Mouse (Mus musculus): ENCODE results near the gene Gpc5. TPM values are rescaled to one million over a fixed set of nuclear protein-coding genes. Genes with fewer than 3 reads are reported as not detected.

Gene Gpc5
- polyA plus RNA-seq, 1 experiment from 2014 or later, result 5.5 TPM

DNA sequence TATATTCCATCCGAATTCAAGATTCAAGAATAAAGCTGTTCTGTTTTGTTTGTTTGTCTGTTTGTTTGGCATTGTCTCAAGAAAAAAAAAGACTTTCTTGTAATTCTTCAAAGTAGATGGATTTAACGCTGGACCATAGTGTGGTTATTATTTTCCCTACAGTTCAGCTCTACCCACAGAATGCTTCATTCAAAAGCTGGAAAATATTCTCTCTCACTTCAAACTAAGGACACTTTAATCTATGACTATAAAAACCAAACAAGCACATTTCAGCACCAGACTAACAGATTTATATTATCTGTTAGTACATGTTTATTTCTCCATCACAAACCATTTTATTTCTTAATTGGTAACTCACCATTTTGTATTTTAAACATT, 489.2 kb downstream of the Gpc5 start:
- DNase-seq, result no peak
- Histone ChIP-seq H3K4me1 (ENCODE audit: control insufficient read depth, insufficient read depth, low read length) (no peaks in the 10 kb centered on the region), H3K36me3 (ENCODE audit: control insufficient read depth, insufficient read depth, low read length) (no peaks in the 10 kb centered on the region), H3K4me2 (ENCODE audit: low read length) (no peak overlapping the region), H3K27ac (replicated peaks; ENCODE audit: low read depth, low read length) (no peak overlapping the region), H3K27me3 (ENCODE audit: control insufficient read depth, insufficient read depth, low read length) (no peaks in the 10 kb centered on the region), H3K4me3 (replicated peaks; ENCODE audit: low read depth, low read length) (no peak overlapping the region), H3K9me3 (ENCODE audit: control insufficient read depth, low read length) (no peaks in the 10 kb centered on the region), H3K9ac (replicated peaks; ENCODE audit: low read length) (no peak overlapping the region)
- 95% methylated on average over 2 of the region's 2 CpGs for WGBS
- ATAC-seq (ENCODE audit: low FRiP score, low TSS enrichment), result no peak

- no peak overlapping the region for H3K4me2 ChIP-seq (ENCODE audit: low read length)
- ATAC-seq (ENCODE audit: low FRiP score, low TSS enrichment) (peak; percentile 55; the same call in 1 of the 2 replicates), DNase-seq (peak; percentile 78)
- no peak overlapping the region for H3K27ac ChIP-seq (replicated peaks; ENCODE audit: low read depth, low read length)
- no peaks in the 10 kb centered on the region for H3K4me1 ChIP-seq (ENCODE audit: control insufficient read depth, insufficient read depth, low read length)
- H3K27me3 ChIP-seq (ENCODE audit: control insufficient read depth, insufficient read depth, low read length), result no peaks in the 10 kb centered on the region
- no peak overlapping the region for H3K4me3 ChIP-seq (replicated peaks; ENCODE audit: low read depth, low read length)
- H3K9me3 ChIP-seq (ENCODE audit: control insufficient read depth, low read length), result no peaks in the 10 kb centered on the region
- H3K9ac ChIP-seq (replicated peaks; ENCODE audit: low read length), result no peak overlapping the region
- H3K36me3 ChIP-seq (ENCODE audit: control insufficient read depth, insufficient read depth, low read length), result no peaks in the 10 kb centered on the region
- 79% methylated on average over 8 of the region's 8 CpGs for WGBS
Observed at GRCm38 (mm10) chr14:115600259-115601029, 508.4 kb downstream of the Gpc5 start.

GRCm38 (mm10) chr14:115614154-115614553, 522.1 kb downstream of the Gpc5 start:
- WGBS, result 80% methylated on average over 4 of the region's 4 CpGs
- ATAC-seq (ENCODE audit: low FRiP score, low TSS enrichment) (no peak), DNase-seq (no peak)
- H3K4me1 ChIP-seq (ENCODE audit: control insufficient read depth, insufficient read depth, low read length), result 0 out of 2 replicates have a peak, but pooled peaks cover 2% of the 10 kb centered on the region
- no peaks in the 10 kb centered on the region for H3K9me3 ChIP-seq (ENCODE audit: control insufficient read depth, low read length)
- H3K4me3 ChIP-seq (replicated peaks; ENCODE audit: low read depth, low read length), result no peak overlapping the region
- H3K27me3 ChIP-seq (ENCODE audit: control insufficient read depth, insufficient read depth, low read length), result no peaks in the 10 kb centered on the region
- H3K9ac ChIP-seq (replicated peaks; ENCODE audit: low read length), result no peak overlapping the region
- H3K36me3 ChIP-seq (ENCODE audit: control insufficient read depth, insufficient read depth, low read length), result no peaks in the 10 kb centered on the region
- H3K4me2 ChIP-seq (ENCODE audit: low read length), result no peak overlapping the region
- no peak overlapping the region for H3K27ac ChIP-seq (replicated peaks; ENCODE audit: low read depth, low read length)

DNA sequence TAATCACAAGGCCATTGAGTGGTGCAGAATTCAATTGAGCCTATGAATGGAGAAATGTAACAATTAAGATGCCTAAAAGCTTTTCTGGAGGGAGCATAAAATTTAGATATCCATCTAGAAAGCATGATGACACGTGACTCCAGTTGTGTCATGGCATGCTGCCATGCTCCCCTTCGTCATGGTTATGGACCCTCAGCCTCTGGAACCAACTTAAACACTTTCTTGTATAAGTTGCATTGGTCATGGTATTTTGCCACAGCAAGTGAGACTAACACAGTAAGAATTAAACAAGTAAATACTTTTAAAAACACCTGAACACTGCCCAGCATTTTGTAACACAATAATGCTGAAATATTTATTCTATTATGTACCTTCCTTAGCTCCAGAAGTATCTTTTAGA, 524.3 kb downstream of the Gpc5 start:
- H3K27ac ChIP-seq (replicated peaks; ENCODE audit: low read depth, low read length), result no peak overlapping the region
- WGBS, result 10% methylated on average over 2 of the region's 2 CpGs
- DNase-seq, result peak; percentile 48
- no peak overlapping the region for H3K4me3 ChIP-seq (replicated peaks; ENCODE audit: low read depth, low read length)
- ATAC-seq (ENCODE audit: low FRiP score, low TSS enrichment), result 0 out of 2 replicates have a peak, but pooled peaks have one; percentile 49
- no peak overlapping the region for H3K9ac ChIP-seq (replicated peaks; ENCODE audit: low read length)
- no peak overlapping the region for H3K4me2 ChIP-seq (ENCODE audit: low read length)
- H3K27me3 ChIP-seq (ENCODE audit: control insufficient read depth, insufficient read depth, low read length), result no peaks in the 10 kb centered on the region
- H3K9me3 ChIP-seq (ENCODE audit: control insufficient read depth, low read length), result no peaks in the 10 kb centered on the region
- H3K36me3 ChIP-seq (ENCODE audit: control insufficient read depth, insufficient read depth, low read length), result no peaks in the 10 kb centered on the region
- H3K4me1 ChIP-seq (ENCODE audit: control insufficient read depth, insufficient read depth, low read length), result 0 out of 2 replicates have a peak, but pooled peaks cover 2% of the 10 kb centered on the region

DNA sequence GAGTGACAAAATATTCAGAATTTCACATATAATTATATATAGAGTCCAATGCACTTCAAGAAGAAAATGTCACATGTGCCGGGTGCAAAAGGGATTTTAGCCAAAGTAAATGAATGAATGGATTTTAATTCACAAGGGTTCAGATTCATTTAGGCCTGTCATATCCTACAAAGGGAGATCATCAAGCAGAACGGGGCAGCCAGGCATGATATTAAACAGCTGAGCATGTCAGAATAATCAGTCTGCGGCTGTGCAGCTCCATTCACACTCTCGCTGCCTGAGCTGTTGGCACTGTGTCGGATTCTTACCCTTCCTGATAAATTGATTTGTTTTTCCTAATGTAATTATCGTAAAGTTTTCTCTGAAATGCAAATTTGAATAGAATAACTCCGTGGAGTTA, 524.8 kb downstream of the Gpc5 start:
- H3K9me3 ChIP-seq (ENCODE audit: control insufficient read depth, low read length), result no peaks in the 10 kb centered on the region
- ATAC-seq (ENCODE audit: low FRiP score, low TSS enrichment) (peak; percentile 90), DNase-seq (peak; percentile 77)
- no peak overlapping the region for H3K9ac ChIP-seq (replicated peaks; ENCODE audit: low read length)
- H3K36me3 ChIP-seq (ENCODE audit: control insufficient read depth, insufficient read depth, low read length), result no peaks in the 10 kb centered on the region
- H3K4me2 ChIP-seq (ENCODE audit: low read length), result 0 out of 2 replicates have a peak overlapping the region, but pooled peaks have one; percentile 8
- no peaks in the 10 kb centered on the region for H3K27me3 ChIP-seq (ENCODE audit: control insufficient read depth, insufficient read depth, low read length)
- 6% methylated on average over 7 of the region's 7 CpGs for WGBS
- H3K4me1 ChIP-seq (ENCODE audit: control insufficient read depth, insufficient read depth, low read length), result 0 out of 2 replicates have a peak, but pooled peaks cover 2% of the 10 kb centered on the region
- no peak overlapping the region for H3K4me3 ChIP-seq (replicated peaks; ENCODE audit: low read depth, low read length)
- H3K27ac ChIP-seq (replicated peaks; ENCODE audit: low read depth, low read length), result no peak overlapping the region

DNA sequence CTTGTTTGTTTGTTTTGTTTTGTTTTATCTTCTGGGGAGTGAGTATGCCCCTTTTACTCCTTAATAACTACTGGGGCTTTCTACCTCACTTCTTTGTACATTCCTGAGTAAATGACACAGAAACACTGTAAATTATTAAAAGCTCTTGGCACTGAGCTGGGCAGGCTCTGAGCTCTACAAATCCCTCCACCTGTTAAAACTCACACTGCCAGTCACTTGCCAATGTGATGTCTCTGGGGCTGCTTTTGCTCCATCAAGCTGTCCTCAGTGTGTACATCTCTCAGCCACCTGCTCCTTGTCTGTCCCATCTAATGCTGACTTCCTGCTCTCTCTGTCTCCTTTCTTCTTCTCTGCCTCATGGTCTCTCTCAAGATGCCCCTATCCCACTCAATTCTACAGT, 528.5 kb downstream of the Gpc5 start:
- Histone ChIP-seq H3K4me3 (replicated peaks; ENCODE audit: low read depth, low read length) (no peak overlapping the region), H3K27ac (replicated peaks; ENCODE audit: low read depth, low read length) (no peak overlapping the region), H3K36me3 (ENCODE audit: control insufficient read depth, insufficient read depth, low read length) (no peaks in the 10 kb centered on the region), H3K9me3 (ENCODE audit: control insufficient read depth, low read length) (no peaks in the 10 kb centered on the region), H3K4me2 (ENCODE audit: low read length) (no peak overlapping the region), H3K9ac (replicated peaks; ENCODE audit: low read length) (no peak overlapping the region), H3K27me3 (ENCODE audit: control insufficient read depth, insufficient read depth, low read length) (no peaks in the 10 kb centered on the region), H3K4me1 (ENCODE audit: control insufficient read depth, insufficient read depth, low read length) (0 out of 2 replicates have a peak, but pooled peaks cover 2% of the 10 kb centered on the region)
- DNase-seq, result no peak
- no peak for ATAC-seq (ENCODE audit: low FRiP score, low TSS enrichment)

GRCm38 (mm10) chr14:115631160-115631898, 539.3 kb downstream of the Gpc5 start:
- Histone ChIP-seq H3K9me3 (ENCODE audit: control insufficient read depth, low read length) (no peaks in the 10 kb centered on the region), H3K4me1 (ENCODE audit: control insufficient read depth, insufficient read depth, low read length) (no peaks in the 10 kb centered on the region), H3K27ac (replicated peaks; ENCODE audit: low read depth, low read length) (no peak overlapping the region), H3K4me3 (replicated peaks; ENCODE audit: low read depth, low read length) (no peak overlapping the region), H3K36me3 (ENCODE audit: control insufficient read depth, insufficient read depth, low read length) (no peaks in the 10 kb centered on the region), H3K9ac (replicated peaks; ENCODE audit: low read length) (no peak overlapping the region), H3K4me2 (ENCODE audit: low read length) (no peak overlapping the region), H3K27me3 (ENCODE audit: control insufficient read depth, insufficient read depth, low read length) (no peaks in the 10 kb centered on the region)
- 70% methylated on average over 7 of the region's 7 CpGs for WGBS
- no peak for DNase-seq
- ATAC-seq (ENCODE audit: low FRiP score, low TSS enrichment), result no peak

DNA sequence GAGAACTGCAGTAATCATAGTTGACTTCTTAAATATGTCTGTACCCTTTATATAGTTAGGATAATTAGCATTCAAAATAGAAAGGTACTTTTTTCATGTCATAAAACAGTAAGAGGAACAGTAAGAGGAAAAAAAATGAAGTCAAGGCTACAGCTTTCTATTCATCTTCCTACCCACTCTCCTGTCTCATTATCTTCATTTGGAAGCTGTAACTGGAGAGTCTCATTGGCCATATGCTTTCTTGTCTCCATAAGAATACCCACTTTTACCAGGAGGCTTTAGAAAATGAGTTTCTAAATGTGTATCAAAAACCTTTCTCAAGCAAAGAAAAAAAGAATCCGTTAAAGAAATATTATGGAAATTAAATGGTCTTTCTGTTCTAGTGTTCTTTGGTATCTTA, 541.3 kb downstream of the Gpc5 start:
- WGBS, result 78% methylated on average over 1 of the region's 1 CpGs
- no peak overlapping the region for H3K4me2 ChIP-seq (ENCODE audit: low read length)
- H3K27me3 ChIP-seq (ENCODE audit: control insufficient read depth, insufficient read depth, low read length), result no peaks in the 10 kb centered on the region
- H3K9me3 ChIP-seq (ENCODE audit: control insufficient read depth, low read length), result no peaks in the 10 kb centered on the region
- no peaks in the 10 kb centered on the region for H3K4me1 ChIP-seq (ENCODE audit: control insufficient read depth, insufficient read depth, low read length)
- ATAC-seq (ENCODE audit: low FRiP score, low TSS enrichment), result no peak
- no peak overlapping the region for H3K9ac ChIP-seq (replicated peaks; ENCODE audit: low read length)
- no peaks in the 10 kb centered on the region for H3K36me3 ChIP-seq (ENCODE audit: control insufficient read depth, insufficient read depth, low read length)
- no peak overlapping the region for H3K4me3 ChIP-seq (replicated peaks; ENCODE audit: low read depth, low read length)
- DNase-seq, result no peak
- H3K27ac ChIP-seq (replicated peaks; ENCODE audit: low read depth, low read length), result no peak overlapping the region

Measured in midbrain, embryonic 14.5 days (tissue).